Mouse (Mus musculus) embryo, embryonic 9.5 days (tissue): ENCODE results near the gene Rrn3.

Source experiments
- DNase-seq: peaks from one replicate; pipeline ENCODE4 v3.0.0-alpha.2; 2017; ENCODE audit errors: extremely low spot score

Rrn3 gene

DNA sequence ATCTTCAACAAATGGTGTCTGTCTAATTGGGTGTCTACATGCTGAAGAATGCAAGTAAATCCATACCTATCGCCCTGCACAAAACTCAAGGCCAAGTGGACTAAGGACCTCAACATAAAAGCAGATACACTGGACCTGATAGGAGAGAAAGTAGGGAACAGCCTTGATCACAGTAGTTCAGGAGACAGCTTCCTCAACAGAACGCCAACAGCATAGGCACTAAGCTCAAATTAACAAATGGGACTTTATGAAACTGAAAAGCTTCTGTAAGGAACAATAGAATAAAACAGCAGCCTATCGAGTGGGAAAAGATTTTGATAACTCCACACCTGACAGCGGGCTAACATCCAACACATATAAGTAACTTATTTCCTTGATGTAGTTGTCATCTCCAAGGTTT, 70.9 kb downstream of the Rrn3 start:
- DNase-seq, result no peak

DNA sequence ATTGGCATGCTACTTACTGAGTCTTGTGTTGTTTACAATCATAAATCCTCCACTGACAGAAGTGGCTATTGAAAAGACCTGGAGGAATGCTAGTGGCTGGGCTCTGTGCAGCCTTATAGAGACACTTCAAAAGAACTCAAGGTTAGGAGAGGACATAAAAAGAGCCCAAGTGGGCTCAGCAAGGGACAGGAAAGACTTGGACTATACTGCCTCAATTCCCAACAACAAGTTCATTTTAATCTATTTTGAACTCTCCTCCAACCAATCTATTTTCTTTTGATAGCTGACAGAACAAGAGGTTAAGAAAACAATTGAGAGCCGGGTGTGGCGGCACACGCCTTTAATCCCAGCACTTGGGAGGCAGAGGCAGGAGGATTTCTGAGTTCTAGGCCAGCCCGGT, 73.4 kb downstream of the Rrn3 start:
- DNase-seq, result no peak
